Mouse (Mus musculus): ENCODE measurements around the gene Tesc. TPM values are rescaled to one million over a fixed set of nuclear protein-coding genes. Genes with fewer than 3 reads are reported as not detected.

Tesc gene
- total RNA-seq, 2 experiments from 2014 or later = 82.0 to 87.3 TPM

GRCm38 (mm10) chr5:118099870-118100478, 72.4 kb downstream of the Tesc start:
- no peak for TF ChIP-seq CTCF (IDR thresholded peaks at IDR 0.05)
- intact Hi-C loops (cut with DNase I) = no loop called here
- Histone ChIP-seq H3K27ac (no peak overlapping the region), H3K4me3 (no peak overlapping the region)
- no peak for DNase-seq (ENCODE audit: extremely low spot score in 1 of 2, low spot score in 2 of 2)

- Histone ChIP-seq H3K27ac (no peak overlapping the region), H3K4me3 (no peak overlapping the region)
- DNase-seq (ENCODE audit: extremely low spot score in 1 of 2, low spot score in 2 of 2) = no peak
- intact Hi-C loops (cut with DNase I) = no loop called here
- TF ChIP-seq CTCF (IDR thresholded peaks at IDR 0.05) = no peak
Measured at GRCm38 (mm10) chr5:118105536-118105935, 78.0 kb downstream of the Tesc start.

- peak overlapping the region; percentile 50 for H3K27ac ChIP-seq
- TF ChIP-seq CTCF (IDR thresholded peaks at IDR 0.05) = no peak
- DNase-seq (ENCODE audit: extremely low spot score in 1 of 2, low spot score in 2 of 2) = no peak
- H3K4me3 ChIP-seq = no peak overlapping the region
- intact Hi-C loops (cut with DNase I) = no loop called here
Measured at GRCm38 (mm10) chr5:118106667-118107066, 79.1 kb downstream of the Tesc start.

- intact Hi-C loops (cut with DNase I) = no loop called here
- H3K27ac ChIP-seq = peak overlapping the region; percentile 51
Measured at GRCm38 (mm10) chr5:118108124-118108793, 80.7 kb downstream of the Tesc start.

GRCm38 (mm10) chr5:118108794-118109440, 81.4 kb downstream of the Tesc start:
- no peak for TF ChIP-seq CTCF (IDR thresholded peaks at IDR 0.05)
- Histone ChIP-seq H3K4me3 (no peak overlapping the region), H3K27ac (no peak overlapping the region)
- intact Hi-C loops (cut with DNase I) = no loop called here
- no peak for DNase-seq (ENCODE audit: extremely low spot score in 1 of 2, low spot score in 2 of 2)

More at GRCm38 (mm10) chr5:118108124-118108793, 80.7 kb downstream of the Tesc start:
- peak in 1 of 2 experiments; percentile 53 for DNase-seq (ENCODE audit: extremely low spot score in 1 of 2, low spot score in 2 of 2)
- H3K4me3 ChIP-seq = no peak overlapping the region
- TF ChIP-seq CTCF (IDR thresholded peaks at IDR 0.05) = no peak

Other genes with a start within 250 kb of the Tesc start
- 10 to 100 TPM; 34.5 to 41.2 TPM for gene Nos1, start 246.7 kb upstream of the Tesc start, total RNA-seq (2021)
- gene Fbxo21, start 51.0 kb upstream of the Tesc start, total RNA-seq (2021) = 100 to 1,000 TPM; 110 to 111 TPM
- gene Fbxw8, start 127.7 kb downstream of the Tesc start, total RNA-seq (2021) = 10 to 100 TPM; 34.5 to 35.1 TPM
- gene Hrk, start 136.9 kb downstream of the Tesc start, total RNA-seq (2021) = 10 to 100 TPM; 26.6 to 26.7 TPM
- gene Rnft2, start 217.4 kb downstream of the Tesc start, total RNA-seq (2021) = 10 to 100 TPM; 65.1 to 78.8 TPM
- 10 to 100 TPM; 13.3 to 14.9 TPM for gene 2410131K14Rik, start 217.5 kb downstream of the Tesc start, total RNA-seq (2021)